ENCODE assay signal across 8 mouse cellular contexts in genomic region chr6:90605298-90605665, GRCm38 (mm10). TPM values are rescaled to one million over a fixed set of nuclear protein-coding genes. Genes with fewer than 3 reads are reported as not detected.
DNase-seq lines count a peak whose midpoint lies in the region; ATAC-seq and TF ChIP-seq lines count a peak whose summit lies in the region.

No protein-coding gene starts in this region.

- no peak for TF ChIP-seq POLR2A in cerebellum, adult 2 months (IDR thresholded peaks at IDR 0.05; ENCODE audit: borderline replicate concordance, insufficient read depth, low read length)
- no peak for TF ChIP-seq POLR2A in small intestine, adult 2 months (IDR thresholded peaks at IDR 0.05; ENCODE audit: low read depth, low read length)

- no peaks in the 10 kb centered on the region for H3K9me3 ChIP-seq in lung, postnatal 0 days (ENCODE audit: low read length)
- no peaks in the 10 kb centered on the region for H3K9me3 ChIP-seq in limb, embryonic 10.5 days (replicated peaks)

- H3K36me3 ChIP-seq in lung, postnatal 0 days (ENCODE audit: insufficient read depth, low read length) = no peaks in the 10 kb centered on the region
- H3K36me3 ChIP-seq in limb, embryonic 10.5 days = no peaks in the 10 kb centered on the region
- no peaks in the 10 kb centered on the region for H3K36me3 ChIP-seq in small intestine, adult 2 months (ENCODE audit: control insufficient read depth, insufficient read depth, low read length)

- DNase-seq in cerebellum, adult 2 months = no peak
- no peak for DNase-seq in lung, postnatal 0 days (ENCODE audit: low spot score)
- DNase-seq in lung, adult 18-20 months = no peak
- no peak for DNase-seq in limb, embryonic 10.5 days (ENCODE audit: low spot score)
- no peak for DNase-seq in adrenal gland, postnatal 25 days
- no peak for DNase-seq in right cerebral cortex, postnatal 4 days

- H3K4me1 ChIP-seq in cerebellum, adult 2 months (ENCODE audit: control insufficient read depth, insufficient read depth, low read length) = no peaks in the 10 kb centered on the region
- no peaks in the 10 kb centered on the region; the same call in 1 of the 2 replicates for H3K4me1 ChIP-seq in lung, postnatal 0 days (ENCODE audit: insufficient read depth, low read depth, low read length)
- peaks cover 22% of the 10 kb centered on the region for H3K4me1 ChIP-seq in limb, embryonic 10.5 days
- peaks cover 14% of the 10 kb centered on the region for H3K4me1 ChIP-seq in small intestine, adult 2 months (ENCODE audit: control insufficient read depth, insufficient read depth, insufficient read length, low read length)

- no peak for ATAC-seq in cerebellum, adult (ENCODE audit: insufficient number of reproducible peaks, low FRiP score, low TSS enrichment)
- ATAC-seq in lung, postnatal 0 days = no peak

- peak overlapping the region; percentile 55 for H3K9ac ChIP-seq in lung, postnatal 0 days (replicated peaks; ENCODE audit: low read depth)

- WGBS in cerebellum, adult 2 months = 38% methylated on average over 5 of the region's 5 CpGs
- WGBS in lung, postnatal 0 days = 8% methylated on average over 5 of the region's 5 CpGs
- WGBS in limb, embryonic 10.5 days = 18% methylated on average over 5 of the region's 5 CpGs
- 38% methylated on average over 5 of the region's 5 CpGs for WGBS in small intestine, adult 2 months

- no peaks in the 10 kb centered on the region for H3K27me3 ChIP-seq in cerebellum, adult 2 months (ENCODE audit: control insufficient read depth, insufficient read depth, low read length)
- H3K27me3 ChIP-seq in lung, postnatal 0 days (replicated peaks; ENCODE audit: insufficient read depth, low read length) = no peaks in the 10 kb centered on the region
- peaks cover 15% of the 10 kb centered on the region for H3K27me3 ChIP-seq in limb, embryonic 10.5 days (ENCODE audit: low read depth, poor library complexity, severe bottlenecking)
- H3K27me3 ChIP-seq in small intestine, adult 2 months (ENCODE audit: control insufficient read depth, insufficient read depth, low read length) = no peaks in the 10 kb centered on the region

- TF ChIP-seq EP300 in lung, postnatal 0 days (IDR thresholded peaks at IDR 0.05) = no peak

- H3K4me2 ChIP-seq in lung, postnatal 0 days (replicated peaks; ENCODE audit: low read depth, low read length) = peak overlapping the region; percentile 80

- no peak overlapping the region for H3K27ac ChIP-seq in cerebellum, adult 2 months (ENCODE audit: insufficient read depth, low read length)
- H3K27ac ChIP-seq in lung, postnatal 0 days (ENCODE audit: low read length) = peak overlapping the region; percentile 74; the same call in 1 of the 2 replicates
- H3K27ac ChIP-seq in limb, embryonic 10.5 days = peak overlapping the region; percentile 83
- no peak overlapping the region for H3K27ac ChIP-seq in small intestine, adult 2 months (ENCODE audit: insufficient read depth, low read depth, low read length)

- TF ChIP-seq CTCF in cerebellum, adult 2 months (IDR thresholded peaks at IDR 0.05; ENCODE audit: borderline replicate concordance, insufficient read depth, low read depth, low read length) = no peak
- TF ChIP-seq CTCF in lung, postnatal 0 days (IDR thresholded peaks at IDR 0.05) = no peak
- no peak for TF ChIP-seq CTCF in small intestine, adult 2 months (IDR thresholded peaks at IDR 0.05; ENCODE audit: extremely low read depth, insufficient read length, insufficient replicate concordance, low read depth, low read length)

- peak overlapping the region; percentile 87 for H3K4me3 ChIP-seq in cerebellum, adult 2 months (replicated peaks; ENCODE audit: insufficient read depth, low read depth, low read length)
- H3K4me3 ChIP-seq in lung, postnatal 0 days (ENCODE audit: low read depth, low read length) = peak overlapping the region; percentile 52
- peak overlapping the region; percentile 69 for H3K4me3 ChIP-seq in limb, embryonic 10.5 days
- H3K4me3 ChIP-seq in small intestine, adult 2 months (ENCODE audit: low read depth, low read length) = peak overlapping the region; percentile 96

RNA-seq across cellular contexts. Expression of gene Slc41a3, which starts 0.8 kb away (rescaled TPM):
- 32.8 and 36.1 TPM in 2 replicates for polyA plus RNA-seq in cerebellum, adult 2 months (2012; rRNA removed)
- 9.7 and 10.8 TPM in 2 replicates for polyA plus RNA-seq in lung, postnatal 0 days (2015; fragmentation: Nextera tagmentation; extraction: Ambion mirVana)
- 1.6 and 2.4 TPM in 2 replicates for polyA plus RNA-seq in limb, embryonic 10.5 days (2016; fragmentation: Nextera tagmentation; extraction: Ambion mirVana)
- polyA plus RNA-seq in small intestine, adult 2 months (2012; rRNA removed) = 1.5 and 10.7 TPM in 2 replicates
- 18.9 and 19.1 TPM in 2 replicates for total RNA-seq in adrenal gland, postnatal 25 days (2021)

Comparison
In these comparisons a context has a peak if more than half of its experiments do, and no peak if none do; other contexts are left out.
1. H3K27ac ChIP-seq: peak in lung, postnatal 0 days (single experiment) and limb, embryonic 10.5 days (single experiment); none in cerebellum, adult 2 months (single experiment) and small intestine, adult 2 months (single experiment).
2. Peak in every context shown above with its lines, with median percentiles within 50 percentile points of each other: H3K4me3 ChIP-seq.